Mouse (Mus musculus): ENCODE data around the gene Gm20509.

- no peak for TF ChIP-seq MAFK (IDR thresholded peaks at IDR 0.05; ENCODE audit: insufficient read depth, low read depth, low read length)
- no peak for TF ChIP-seq HCFC1 (IDR thresholded peaks at IDR 0.05; ENCODE audit: borderline replicate concordance, insufficient read depth, low read length)
Measured at GRCm38 (mm10) chr9:73130529-73130928, 28.3 kb downstream of the Gm20509 start.
